Mouse (Mus musculus): ENCODE measurements around the gene Idi1. TPM values are rescaled to one million over a fixed set of nuclear protein-coding genes. Genes with fewer than 3 reads are reported as not detected.
A peak's percentile ranks its signal among the peaks of the same experiment; 100 is the strongest.
"Not testable (repeated sequence)": the region's sequence is repeated elsewhere in the genome, so short reads cannot be mapped to it uniquely, and the experiment has no call there.

Idi1 gene
- 67.5 and 68.6 TPM in 2 replicates for polyA plus RNA-seq (2015; fragmentation: Nextera tagmentation; extraction: Ambion mirVana)

- H3K4me2 ChIP-seq = peak within 1 kb of the TSS; percentile 56
- no peaks in the 10 kb centered on the region for H3K9me3 ChIP-seq
- ATAC-seq (ENCODE audit: insufficient number of reproducible peaks, low FRiP score, low TSS enrichment, low read depth) = peak; percentile 99
- no peaks in the 10 kb centered on the region for H3K27me3 ChIP-seq
- 0 out of 2 replicates have a peak, but pooled peaks cover 2% of the 10 kb centered on the region for H3K4me1 ChIP-seq
- peak within 1 kb of the TSS; percentile 93 for H3K27ac ChIP-seq
- H3K36me3 ChIP-seq = peaks cover 13% of the 10 kb centered on the region
- H3K9ac ChIP-seq = peak within 1 kb of the TSS; percentile 55
- under 1% methylated on average over 46 of the region's 46 CpGs for WGBS
- H3K4me3 ChIP-seq = peak within 1 kb of the TSS; percentile 86
Observed at GRCm38 (mm10) chr13:8885445-8886184, at the start of gene Idi1. TSS of gene Idi1 (plus strand) at chr13:8885501.

GRCm38 (mm10) chr13:8838394-8838793 is 46.9 kb upstream of the Idi1 start:
- ATAC-seq (ENCODE audit: insufficient number of reproducible peaks, low FRiP score, low TSS enrichment, low read depth) = no peak
- Histone ChIP-seq H3K27ac (no peak overlapping the region), H3K9ac (no peak overlapping the region), H3K4me1 (no peaks in the 10 kb centered on the region), H3K9me3 (no peaks in the 10 kb centered on the region), H3K4me2 (no peak overlapping the region), H3K36me3 (peaks cover 86% of the 10 kb centered on the region), H3K27me3 (no peaks in the 10 kb centered on the region), H3K4me3 (no peak overlapping the region)
- WGBS = 71% methylated on average over 3 of the region's 3 CpGs

- WGBS = 90% methylated on average over 10 of the region's 10 CpGs
- Histone ChIP-seq H3K9ac (no peak overlapping the region), H3K4me3 (no peak overlapping the region), H3K27ac (no peak overlapping the region), H3K27me3 (no peaks in the 10 kb centered on the region), H3K9me3 (no peaks in the 10 kb centered on the region), H3K4me2 (no peak overlapping the region), H3K4me1 (no peaks in the 10 kb centered on the region), H3K36me3 (peaks cover 84% of the 10 kb centered on the region)
- ATAC-seq (ENCODE audit: insufficient number of reproducible peaks, low FRiP score, low TSS enrichment, low read depth) = no peak
Observed at GRCm38 (mm10) chr13:8839111-8839510, 46.2 kb upstream of the Idi1 start.

- WGBS = 85% methylated on average over 6 of the region's 6 CpGs
- Histone ChIP-seq H3K27me3 (no peaks in the 10 kb centered on the region), H3K9me3 (no peaks in the 10 kb centered on the region), H3K4me3 (no peak overlapping the region), H3K4me1 (no peaks in the 10 kb centered on the region), H3K36me3 (peaks cover 75% of the 10 kb centered on the region), H3K27ac (no peak overlapping the region), H3K9ac (no peak overlapping the region), H3K4me2 (no peak overlapping the region)
- no peak for ATAC-seq (ENCODE audit: insufficient number of reproducible peaks, low FRiP score, low TSS enrichment, low read depth)
Observed at GRCm38 (mm10) chr13:8839937-8840336, 45.4 kb upstream of the Idi1 start.

- ATAC-seq (ENCODE audit: insufficient number of reproducible peaks, low FRiP score, low TSS enrichment, low read depth) = no peak
- H3K9ac ChIP-seq = no peak overlapping the region
- H3K9me3 ChIP-seq = no peaks in the 10 kb centered on the region
- no peaks in the 10 kb centered on the region for H3K27me3 ChIP-seq
- H3K4me2 ChIP-seq = no peak overlapping the region
- H3K4me3 ChIP-seq = no peak overlapping the region
- 91% methylated on average over 2 of the region's 2 CpGs for WGBS
- H3K36me3 ChIP-seq = peaks cover 67% of the 10 kb centered on the region
- no peak overlapping the region for H3K27ac ChIP-seq
- no peaks in the 10 kb centered on the region for H3K4me1 ChIP-seq
Observed at GRCm38 (mm10) chr13:8840941-8841340, 44.4 kb upstream of the Idi1 start.

- H3K4me3 ChIP-seq; H3K9me3 ChIP-seq; H3K9ac ChIP-seq; H3K27ac ChIP-seq; H3K27me3 ChIP-seq; H3K4me1 ChIP-seq; H3K4me2 ChIP-seq; ATAC-seq (ENCODE audit: insufficient number of reproducible peaks, low FRiP score, low TSS enrichment, low read depth): not testable (repeated sequence)
- H3K36me3 ChIP-seq = peaks cover 65% of the 10 kb centered on the region
- 96% methylated on average over 7 of the region's 7 CpGs for WGBS
Observed at GRCm38 (mm10) chr13:8841846-8842245, 43.5 kb upstream of the Idi1 start.

GRCm38 (mm10) chr13:8842273-8842672 is 43.0 kb upstream of the Idi1 start:
- H3K27me3 ChIP-seq = no peaks in the 10 kb centered on the region
- no peak overlapping the region for H3K9ac ChIP-seq
- 93% methylated on average over 3 of the region's 3 CpGs for WGBS
- H3K4me1 ChIP-seq = no peaks in the 10 kb centered on the region
- H3K4me3 ChIP-seq = no peak overlapping the region
- no peak for ATAC-seq (ENCODE audit: insufficient number of reproducible peaks, low FRiP score, low TSS enrichment, low read depth)
- H3K36me3 ChIP-seq = peaks cover 69% of the 10 kb centered on the region
- H3K27ac ChIP-seq = no peak overlapping the region
- no peak overlapping the region for H3K4me2 ChIP-seq
- no peaks in the 10 kb centered on the region for H3K9me3 ChIP-seq

- H3K4me2 ChIP-seq = no peak overlapping the region
- ATAC-seq (ENCODE audit: insufficient number of reproducible peaks, low FRiP score, low TSS enrichment, low read depth) = no peak
- H3K27me3 ChIP-seq = no peaks in the 10 kb centered on the region
- no peak overlapping the region for H3K9ac ChIP-seq
- H3K4me1 ChIP-seq = no peaks in the 10 kb centered on the region
- no peaks in the 10 kb centered on the region for H3K9me3 ChIP-seq
- no peak overlapping the region for H3K4me3 ChIP-seq
- H3K27ac ChIP-seq = no peak overlapping the region
- peaks cover 41% of the 10 kb centered on the region for H3K36me3 ChIP-seq
- 42% methylated on average over 2 of the region's 2 CpGs for WGBS
Observed at GRCm38 (mm10) chr13:8847702-8848101, 37.6 kb upstream of the Idi1 start.

- Histone ChIP-seq H3K9me3 (no peaks in the 10 kb centered on the region), H3K4me1 (no peaks in the 10 kb centered on the region), H3K9ac (no peak overlapping the region), H3K27ac (no peak overlapping the region), H3K4me2 (no peak overlapping the region), H3K36me3 (peaks cover 41% of the 10 kb centered on the region), H3K27me3 (no peaks in the 10 kb centered on the region), H3K4me3 (no peak overlapping the region)
- WGBS = 84% methylated on average over 1 of the region's 1 CpGs
- ATAC-seq (ENCODE audit: insufficient number of reproducible peaks, low FRiP score, low TSS enrichment, low read depth) = no peak
Observed at GRCm38 (mm10) chr13:8849311-8849710, 36.0 kb upstream of the Idi1 start.

GRCm38 (mm10) chr13:8853424-8853823 is 31.9 kb upstream of the Idi1 start:
- Histone ChIP-seq H3K4me1 (no peaks in the 10 kb centered on the region), H3K36me3 (peaks cover 38% of the 10 kb centered on the region), H3K9ac (no peak overlapping the region), H3K4me2 (no peak overlapping the region), H3K4me3 (no peak overlapping the region), H3K27ac (no peak overlapping the region), H3K9me3 (no peaks in the 10 kb centered on the region), H3K27me3 (no peaks in the 10 kb centered on the region)
- no peak for ATAC-seq (ENCODE audit: insufficient number of reproducible peaks, low FRiP score, low TSS enrichment, low read depth)
- 95% methylated on average over 4 of the region's 4 CpGs for WGBS

GRCm38 (mm10) chr13:8854769-8855168 is 30.5 kb upstream of the Idi1 start:
- Histone ChIP-seq H3K9ac (no peak overlapping the region), H3K4me2 (no peak overlapping the region), H3K4me3 (no peak overlapping the region), H3K27me3 (no peaks in the 10 kb centered on the region), H3K4me1 (no peaks in the 10 kb centered on the region), H3K9me3 (no peaks in the 10 kb centered on the region), H3K36me3 (peaks cover 34% of the 10 kb centered on the region), H3K27ac (no peak overlapping the region)
- no peak for ATAC-seq (ENCODE audit: insufficient number of reproducible peaks, low FRiP score, low TSS enrichment, low read depth)
- 88% methylated on average over 2 of the region's 2 CpGs for WGBS

- ATAC-seq (ENCODE audit: insufficient number of reproducible peaks, low FRiP score, low TSS enrichment, low read depth) = no peak
- no peak overlapping the region for H3K27ac ChIP-seq
- H3K9ac ChIP-seq = no peak overlapping the region
- H3K4me1 ChIP-seq = no peaks in the 10 kb centered on the region
- no peaks in the 10 kb centered on the region for H3K9me3 ChIP-seq
- no peak overlapping the region for H3K4me2 ChIP-seq
- H3K36me3 ChIP-seq = peaks cover 34% of the 10 kb centered on the region
- no peak overlapping the region for H3K4me3 ChIP-seq
- H3K27me3 ChIP-seq = no peaks in the 10 kb centered on the region
- WGBS = 88% methylated on average over 6 of the region's 6 CpGs
Observed at GRCm38 (mm10) chr13:8858453-8858852, 26.8 kb upstream of the Idi1 start.

Data from limb, embryonic 15.5 days (tissue).